In genomic region chr6:37415505-37415904, GRCm38 (mm10) we compare ENCODE assay signal across 11 mouse cellular contexts. TPM values are rescaled to one million over a fixed set of nuclear protein-coding genes. Genes with fewer than 3 reads are reported as not detected.
DNase-seq lines count a peak whose midpoint lies in the region; ATAC-seq and TF ChIP-seq lines count a peak whose summit lies in the region.
"Had no signal": no experiment of that assay in that cellular context is flagged by ENCODE, and none has a peak within 500 bp of the region (broad histone marks: within the 10 kb centered on the region; RNA-seq: fewer than 3 reads in every experiment).

No protein-coding gene starts in this region.

- H3K9me3 ChIP-seq in kidney, embryonic 15.5 days (replicated peaks), result no peaks in the 10 kb centered on the region
- H3K9me3 ChIP-seq in stomach, embryonic 15.5 days, result no peaks in the 10 kb centered on the region
- no peaks in the 10 kb centered on the region for H3K9me3 ChIP-seq in hindbrain, embryonic 16.5 days (ENCODE audit: control insufficient read depth, low read length)
- H3K9me3 ChIP-seq: forebrain, embryonic 10.5 days had no signal

- no peak for TF ChIP-seq CTCF in gastrocnemius, adult 2 months (IDR thresholded peaks at IDR 0.05)

- no peaks in the 10 kb centered on the region for H3K27me3 ChIP-seq in kidney, embryonic 15.5 days
- no peaks in the 10 kb centered on the region for H3K27me3 ChIP-seq in stomach, embryonic 15.5 days (replicated peaks)
- no peaks in the 10 kb centered on the region for H3K27me3 ChIP-seq in hindbrain, embryonic 16.5 days (replicated peaks; ENCODE audit: control insufficient read depth, insufficient read depth, low read length)

- intact Hi-C loops in gastrocnemius, adult 2 months (cut with DNase I), result no loop called here
- intact Hi-C loops in gastrocnemius, postnatal 36 days (cut with DNase I), result no loop called here

- ATAC-seq in kidney, embryonic 15.5 days (replicated peaks; ENCODE audit: low FRiP score), result no peak
- ATAC-seq in stomach, embryonic 15.5 days (ENCODE audit: insufficient read depth, low FRiP score, low read depth), result no peak
- ATAC-seq in hindbrain, embryonic 16.5 days, result no peak

- no peak overlapping the region for H3K4me3 ChIP-seq in gastrocnemius, adult 2 months
- H3K4me3 ChIP-seq in kidney, embryonic 15.5 days (replicated peaks), result no peak overlapping the region
- no peak overlapping the region for H3K4me3 ChIP-seq in stomach, embryonic 15.5 days (replicated peaks)
- H3K4me3 ChIP-seq in hindbrain, embryonic 16.5 days (ENCODE audit: low read length), result no peak overlapping the region
- H3K4me3 ChIP-seq: forebrain, embryonic 10.5 days had no signal

- peaks cover 8% of the 10 kb centered on the region; the same call in 1 of the 2 replicates for H3K36me3 ChIP-seq in kidney, embryonic 15.5 days
- no peaks in the 10 kb centered on the region for H3K36me3 ChIP-seq in stomach, embryonic 15.5 days
- H3K36me3 ChIP-seq in hindbrain, embryonic 16.5 days (ENCODE audit: control insufficient read depth, insufficient read depth, low read length), result no peaks in the 10 kb centered on the region
- H3K36me3 ChIP-seq: forebrain, embryonic 10.5 days had no signal

- peaks cover 78% of the 10 kb centered on the region for H3K4me1 ChIP-seq in kidney, embryonic 15.5 days
- peaks cover 44% of the 10 kb centered on the region for H3K4me1 ChIP-seq in stomach, embryonic 15.5 days
- 0 out of 2 replicates have a peak, but pooled peaks cover 3% of the 10 kb centered on the region for H3K4me1 ChIP-seq in hindbrain, embryonic 16.5 days (ENCODE audit: control insufficient read depth, insufficient read depth, low read depth, low read length)

- H3K9ac ChIP-seq in kidney, embryonic 15.5 days, result no peak overlapping the region
- H3K9ac ChIP-seq in stomach, embryonic 15.5 days, result no peak overlapping the region
- H3K9ac ChIP-seq in hindbrain, embryonic 16.5 days (ENCODE audit: low read depth, low read length), result no peak overlapping the region

- 52% methylated on average over 6 of the region's 6 CpGs for WGBS in kidney, embryonic 15.5 days
- WGBS in stomach, embryonic 15.5 days, result 53% methylated on average over 6 of the region's 6 CpGs
- WGBS in hindbrain, embryonic 16.5 days, result 76% methylated on average over 6 of the region's 6 CpGs

- no peak for DNase-seq in gastrocnemius, adult 2 months
- no peak for DNase-seq in gastrocnemius, postnatal 36 days
- DNase-seq in kidney, adult 9 months, result peak; percentile 57
- DNase-seq in kidney, adult 18-20 months, result no peak
- no peak for DNase-seq in adipocyte (ENCODE audit: low spot score)
- DNase-seq: adrenal gland, postnatal 14 days; layer of hippocampus, postnatal 36 days had no signal

- H3K4me2 ChIP-seq in kidney, embryonic 15.5 days, result no peak overlapping the region
- no peak overlapping the region for H3K4me2 ChIP-seq in stomach, embryonic 15.5 days
- no peak overlapping the region for H3K4me2 ChIP-seq in hindbrain, embryonic 16.5 days (ENCODE audit: low read length)

- peak overlapping the region; percentile 9; the same call in 1 of the 2 replicates for H3K27ac ChIP-seq in gastrocnemius, adult 2 months
- peak overlapping the region; percentile 84 for H3K27ac ChIP-seq in kidney, embryonic 15.5 days
- H3K27ac ChIP-seq in stomach, embryonic 15.5 days, result peak overlapping the region; percentile 68; the same call in 1 of the 2 replicates
- H3K27ac ChIP-seq in hindbrain, embryonic 16.5 days (ENCODE audit: low read depth, low read length), result no peak overlapping the region
- H3K27ac ChIP-seq: forebrain, embryonic 10.5 days had no signal

RNA-seq across cellular contexts. Expression of gene Creb3l2, which starts 26.4 kb away (rescaled TPM):
- total RNA-seq in gastrocnemius, adult 2 months (2021), result 10 to 100 TPM; 10.9 to 14.1 TPM
- total RNA-seq in gastrocnemius, postnatal 36 days (2021), result 1 to 10 TPM; 8.6 to 9.4 TPM
- 31.1 and 31.4 TPM in 2 replicates for polyA plus RNA-seq in kidney, embryonic 15.5 days (2015; fragmentation: Nextera tagmentation; extraction: Ambion mirVana)
- 18.1 and 21.7 TPM in 2 replicates for polyA plus RNA-seq in stomach, embryonic 15.5 days (2015; fragmentation: Nextera tagmentation; extraction: Ambion mirVana)
- 3.3 and 4.6 TPM in 2 replicates for polyA plus RNA-seq in hindbrain, embryonic 16.5 days (2015; fragmentation: Nextera tagmentation; extraction: Ambion mirVana)
